Mouse (Mus musculus) ovary, postnatal 10 days (tissue): ENCODE measurements around the gene Bloc1s3.

Experiments
- DNase-seq: peaks from one replicate; pipeline ENCODE4 v3.0.0; 2022; ENCODE audit warnings: low spot score

Bloc1s3 gene

GRCm38 (mm10) chr7:19477624-19478384 lies 30.4 kb downstream of the Bloc1s3 start:
- no peak for DNase-seq

- DNase-seq, result no peak
These were observed 31.1 kb downstream of the Bloc1s3 start for GRCm38 (mm10) chr7:19477084-19477483.

GRCm38 (mm10) chr7:19473875-19474443 lies 34.2 kb downstream of the Bloc1s3 start:
- DNase-seq, result peak; percentile 47

- no peak for DNase-seq
These were observed 35.8 kb downstream of the Bloc1s3 start for GRCm38 (mm10) chr7:19472403-19472802.

GRCm38 (mm10) chr7:19470308-19470707 lies 37.9 kb downstream of the Bloc1s3 start:
- DNase-seq, result no peak

- no peak for DNase-seq
These were observed 38.8 kb downstream of the Bloc1s3 start for GRCm38 (mm10) chr7:19469404-19469803.

- DNase-seq, result no peak
These were observed 39.9 kb downstream of the Bloc1s3 start for GRCm38 (mm10) chr7:19468279-19468678.

- no peak for DNase-seq
These were observed 40.5 kb downstream of the Bloc1s3 start for GRCm38 (mm10) chr7:19467638-19468037.

- no peak for DNase-seq
These were observed 41.5 kb downstream of the Bloc1s3 start for GRCm38 (mm10) chr7:19466602-19467145.

- DNase-seq, result no peak
These were observed 43.5 kb downstream of the Bloc1s3 start for GRCm38 (mm10) chr7:19464367-19465307.

- no peak for DNase-seq
These were observed 45.2 kb downstream of the Bloc1s3 start, which contains the start of gene Exoc3l2 for GRCm38 (mm10) chr7:19462884-19463381. Gene Exoc3l2 (plus strand): TSS chr7:19463331.

GRCm38 (mm10) chr7:19462443-19462842 lies 45.7 kb downstream of the Bloc1s3 start:
- DNase-seq, result no peak

- peak; percentile 70 for DNase-seq
These were observed 46.7 kb downstream of the Bloc1s3 start for GRCm38 (mm10) chr7:19461488-19461887.

- DNase-seq, result no peak
These were observed 47.7 kb downstream of the Bloc1s3 start for GRCm38 (mm10) chr7:19460500-19460899.

- no peak for DNase-seq
These were observed 48.9 kb downstream of the Bloc1s3 start for GRCm38 (mm10) chr7:19459144-19459870.

GRCm38 (mm10) chr7:19458591-19459111 lies 49.5 kb downstream of the Bloc1s3 start, which contains the start of gene Mark4:
Gene Mark4 (minus strand): TSS chr7:19458821.
- DNase-seq, result peak; percentile 69

GRCm38 (mm10) chr7:19458072-19458486 lies 50.1 kb downstream of the Bloc1s3 start:
- DNase-seq, result peak; percentile 45

- DNase-seq, result no peak
These were observed 50.6 kb downstream of the Bloc1s3 start for GRCm38 (mm10) chr7:19457414-19458071.

- DNase-seq, result no peak
These were observed 51.5 kb downstream of the Bloc1s3 start for GRCm38 (mm10) chr7:19456628-19457027.

- DNase-seq, result no peak
These were observed 52.2 kb downstream of the Bloc1s3 start for GRCm38 (mm10) chr7:19455819-19456495.
